Mouse (Mus musculus) layer of hippocampus, postnatal 36 days (tissue): Measurements from ENCODE around the gene C2cd6. TPM values are rescaled to one million over a fixed set of nuclear protein-coding genes. Genes with fewer than 3 reads are reported as not detected.

Experiments
- DNase-seq, 2 experiments: peaks; one replicate each; pipeline ENCODE4 v3.0.0; 2022
- total RNA-seq, 2 experiments: library from RNA; stranded (reverse); gene quantifications; 2 replicates each; pipeline ENCODE4 v1.2.3; 2021

Gene C2cd6
- total RNA-seq = not detected

- DNase-seq = no peak
These were observed at the start of gene C2cd6 for GRCm38 (mm10) chr1:59094705-59095104. Gene C2cd6 (minus strand): TSS chr1:59094900.

- no peak for DNase-seq
These were observed 48.1 kb upstream of the C2cd6 start for GRCm38 (mm10) chr1:59142809-59143208.

GRCm38 (mm10) chr1:59134419-59134818, 39.7 kb upstream of the C2cd6 start:
- DNase-seq = no peak

GRCm38 (mm10) chr1:59128879-59129278, 34.2 kb upstream of the C2cd6 start:
- no peak for DNase-seq

GRCm38 (mm10) chr1:59125558-59125957, 30.9 kb upstream of the C2cd6 start:
- no peak for DNase-seq

GRCm38 (mm10) chr1:59119720-59120457, 25.2 kb upstream of the C2cd6 start, which contains the start of gene Tmem237:
Gene Tmem237 (minus strand): TSS chr1:59120408.
- DNase-seq = peak; percentile 92

GRCm38 (mm10) chr1:59110524-59110923, 15.8 kb upstream of the C2cd6 start:
- no peak for DNase-seq

- no peak for DNase-seq
These were observed 7.4 kb upstream of the C2cd6 start for GRCm38 (mm10) chr1:59102071-59102470.

- no peak for DNase-seq
These were observed 6.3 kb upstream of the C2cd6 start for GRCm38 (mm10) chr1:59101020-59101419.

GRCm38 (mm10) chr1:59070867-59071266, 23.8 kb downstream of the C2cd6 start:
- DNase-seq = no peak

- no peak for DNase-seq
These were observed 26.7 kb downstream of the C2cd6 start for GRCm38 (mm10) chr1:59067976-59068375.

GRCm38 (mm10) chr1:59063697-59064096, 31.0 kb downstream of the C2cd6 start:
- DNase-seq = no peak

- DNase-seq = no peak
These were observed 37.7 kb downstream of the C2cd6 start for GRCm38 (mm10) chr1:59056955-59057354.

- no peak for DNase-seq
These were observed 43.4 kb downstream of the C2cd6 start for GRCm38 (mm10) chr1:59051306-59051705.

GRCm38 (mm10) chr1:59037723-59038122, 57.0 kb downstream of the C2cd6 start:
- DNase-seq = no peak

- DNase-seq = no peak
These were observed 73.1 kb downstream of the C2cd6 start for GRCm38 (mm10) chr1:59021556-59021955.

- DNase-seq = no peak
These were observed 85.5 kb downstream of the C2cd6 start for GRCm38 (mm10) chr1:59009250-59009649.

Other genes starting within 250 kb of the C2cd6 start
- gene Trak2, start 121.5 kb downstream of the C2cd6 start, total RNA-seq = 100 to 1,000 TPM; 167 to 173 TPM
- gene Stradb, start 121.4 kb downstream of the C2cd6 start, total RNA-seq = 10 to 100 TPM; 39.3 to 41.1 TPM
- gene Tmem237, start 25.5 kb upstream of the C2cd6 start, total RNA-seq = 10 to 100 TPM; 28.0 to 28.6 TPM
- gene Mpp4, start 68.5 kb upstream of the C2cd6 start, total RNA-seq = 1 to 10 TPM; 1.9 TPM
- 10 to 100 TPM; 47.9 to 55.4 TPM for gene Als2, start 142.3 kb upstream of the C2cd6 start, total RNA-seq
- under 1 TPM in 1 of 2 experiments, not detected in 1; 0.91 TPM for gene Cdk15, start 162.0 kb upstream of the C2cd6 start, total RNA-seq